Mouse (Mus musculus) erythroblast, embryonic 14.5 days (primary cell): ENCODE data around the gene Gemin2.

Experiments used
- GATA1 ChIP-seq: IDR thresholded peaks from 2 replicates; pipeline ENCODE4 v1.6.1; 2012; ENCODE audit warnings: low read length, inconsistent platforms, mixed read lengths
- TAL1 ChIP-seq: IDR thresholded peaks from 3 replicates; pipeline ENCODE4 v1.6.1; 2012; ENCODE audit warnings: low read length, inconsistent platforms, mixed read lengths

- no peak for TF ChIP-seq GATA1
- TF ChIP-seq TAL1: no peak
Measured at GRCm38 (mm10) chr12:59011844-59012709, 1.1 kb upstream of the Gemin2 start, which contains the start of gene Sec23a.
